Mouse (Mus musculus) embryo, embryonic 10.5 days (tissue): ENCODE measurements around the gene Dhx58.
A peak's percentile ranks its signal among the peaks of the same experiment; 100 is the strongest.

Experiments
- DNase-seq: peaks from one replicate; pipeline ENCODE4 v3.0.0-alpha.2; 2015; ENCODE audit warnings: low spot score

Gene Dhx58

GRCm38 (mm10) chr11:100721776-100722492, 17.9 kb upstream of the Dhx58 start:
- no peak for DNase-seq

- no peak for DNase-seq
These were observed 17.2 kb upstream of the Dhx58 start for GRCm38 (mm10) chr11:100721254-100721653.

GRCm38 (mm10) chr11:100720345-100720744, 16.3 kb upstream of the Dhx58 start:
- no peak for DNase-seq

- no peak for DNase-seq
These were observed 15.8 kb upstream of the Dhx58 start for GRCm38 (mm10) chr11:100719893-100720292.

GRCm38 (mm10) chr11:100719312-100719711, 15.2 kb upstream of the Dhx58 start:
- DNase-seq, result no peak

GRCm38 (mm10) chr11:100718866-100719265, 14.8 kb upstream of the Dhx58 start:
- DNase-seq, result no peak

GRCm38 (mm10) chr11:100718462-100718861, 14.4 kb upstream of the Dhx58 start:
- no peak for DNase-seq

GRCm38 (mm10) chr11:100716649-100717048, 12.6 kb upstream of the Dhx58 start:
- no peak for DNase-seq

GRCm38 (mm10) chr11:100714948-100715347, 10.9 kb upstream of the Dhx58 start:
- DNase-seq, result no peak

- DNase-seq, result peak; percentile 90
These were observed 10.5 kb upstream of the Dhx58 start for GRCm38 (mm10) chr11:100714534-100714915.

- DNase-seq, result peak; percentile 78
These were observed 9.9 kb upstream of the Dhx58 start, which contains the start of gene Hspb9 for GRCm38 (mm10) chr11:100713735-100714533. Gene Hspb9, plus strand, starts transcription at chr11:100713850.

GRCm38 (mm10) chr11:100713174-100713573, 9.1 kb upstream of the Dhx58 start:
- no peak for DNase-seq

- peak; percentile 94 for DNase-seq
These were observed 7.9 kb upstream of the Dhx58 start, which contains the start of gene Kat2a for GRCm38 (mm10) chr11:100711783-100712615. Gene Kat2a, minus strand, starts transcription at chr11:100712465.

GRCm38 (mm10) chr11:100710977-100711376, 6.9 kb upstream of the Dhx58 start:
- no peak for DNase-seq

GRCm38 (mm10) chr11:100710528-100710927, 6.5 kb upstream of the Dhx58 start:
- DNase-seq, result no peak

- DNase-seq, result no peak
These were observed 5.2 kb upstream of the Dhx58 start for GRCm38 (mm10) chr11:100709201-100709810.

- DNase-seq, result no peak
These were observed 1.1 kb upstream of the Dhx58 start for GRCm38 (mm10) chr11:100705095-100705747.

- DNase-seq, result no peak
These were observed 705 bp downstream of the Dhx58 start for GRCm38 (mm10) chr11:100703366-100703765.

- DNase-seq, result no peak
These were observed 1.2 kb downstream of the Dhx58 start for GRCm38 (mm10) chr11:100702906-100703305.

GRCm38 (mm10) chr11:100702081-100702851, 1.8 kb downstream of the Dhx58 start:
- peak; percentile 92 for DNase-seq
